Comparison of ENCODE assay signal across 10 mouse cellular contexts in genomic region chr2:150688541-150689186, GRCm38 (mm10). TPM values are rescaled to one million over a fixed set of nuclear protein-coding genes. Genes with fewer than 3 reads are reported as not detected.
A peak's percentile ranks its signal among the peaks of the same experiment; 100 is the strongest.
DNase-seq lines count a peak whose midpoint lies in the region; ATAC-seq and TF ChIP-seq lines count a peak whose summit lies in the region.
"Had no signal": no experiment of that assay in that cellular context is flagged by ENCODE, and none has a peak within 500 bp of the region (broad histone marks: within the 10 kb centered on the region; RNA-seq: fewer than 3 reads in every experiment).

No protein-coding gene starts in this region.

- peak; percentile 62 for ATAC-seq in neural tube, embryonic 11.5 days (ENCODE audit: insufficient read depth, low FRiP score, low TSS enrichment)

- H3K36me3 ChIP-seq in forebrain, embryonic 10.5 days (replicated peaks), result no peaks in the 10 kb centered on the region
- no peaks in the 10 kb centered on the region for H3K36me3 ChIP-seq in hindbrain, embryonic 10.5 days
- no peaks in the 10 kb centered on the region for H3K36me3 ChIP-seq in neural tube, embryonic 11.5 days (ENCODE audit: control insufficient read depth, insufficient read depth, low read length)

- H3K9me3 ChIP-seq in forebrain, embryonic 10.5 days, result no peaks in the 10 kb centered on the region
- H3K9me3 ChIP-seq in hindbrain, embryonic 10.5 days, result no peaks in the 10 kb centered on the region
- H3K9me3 ChIP-seq in neural tube, embryonic 11.5 days (ENCODE audit: control insufficient read depth, low read length), result no peaks in the 10 kb centered on the region

- H3K9ac ChIP-seq in neural tube, embryonic 11.5 days (ENCODE audit: low read length), result 0 out of 2 replicates have a peak overlapping the region, but pooled peaks have one; percentile 15

- WGBS in forebrain, embryonic 10.5 days, result under 1% methylated on average over 44 of the region's 44 CpGs
- WGBS in hindbrain, embryonic 10.5 days, result under 1% methylated on average over 44 of the region's 44 CpGs
- WGBS in neural tube, embryonic 11.5 days, result under 1% methylated on average over 42 of the region's 44 CpGs

- H3K27ac ChIP-seq in left cerebral cortex, adult 2 months, result no peak overlapping the region
- H3K27ac ChIP-seq in forebrain, embryonic 10.5 days, result no peak overlapping the region
- peak overlapping the region; percentile 70 for H3K27ac ChIP-seq in hindbrain, embryonic 10.5 days
- H3K27ac ChIP-seq in neural tube, embryonic 11.5 days (ENCODE audit: low read depth, low read length), result no peak overlapping the region

- DNase-seq in left cerebral cortex, adult 2 months (ENCODE audit: extremely low spot score in 1 of 2, low spot score in 2 of 2), result peak; percentile 39 to 60
- no peak for DNase-seq in left cerebral cortex, adult 11 months (ENCODE audit: low spot score)
- peak; percentile 47 for DNase-seq in brain, adult 2 months (ENCODE audit: low read depth, low spot score)
- DNase-seq in forebrain, embryonic 10.5 days (ENCODE audit: extremely low spot score, low spot score), result peak; percentile 42
- DNase-seq in hindbrain, embryonic 10.5 days (ENCODE audit: low spot score), result peak; percentile 59
- peak; percentile 20 for DNase-seq in layer of hippocampus, adult 9-11 months
- DNase-seq in neural tube, embryonic 11.5 days (ENCODE audit: low spot score), result peak; percentile 51
- DNase-seq in spleen, adult 12 weeks (ENCODE audit: low spot score), result no peak

- H3K4me2 ChIP-seq in neural tube, embryonic 11.5 days (ENCODE audit: low read depth), result peak overlapping the region; percentile 56

- H3K4me3 ChIP-seq in left cerebral cortex, adult 2 months, result peak overlapping the region; percentile 28; the same call in 1 of the 2 replicates
- peak overlapping the region; percentile 49 for H3K4me3 ChIP-seq in forebrain, embryonic 10.5 days
- peak overlapping the region; percentile 57 for H3K4me3 ChIP-seq in hindbrain, embryonic 10.5 days
- H3K4me3 ChIP-seq in neural tube, embryonic 11.5 days (ENCODE audit: low read depth, low read length), result peak overlapping the region; percentile 34

- TF ChIP-seq CTCF in left cerebral cortex, adult 2 months (IDR thresholded peaks at IDR 0.05), result no peak

- intact Hi-C loops in left cerebral cortex, adult 2 months (cut with DNase I), result no loop called here

- peaks cover 29% of the 10 kb centered on the region for H3K4me1 ChIP-seq in forebrain, embryonic 10.5 days
- peaks cover 21% of the 10 kb centered on the region for H3K4me1 ChIP-seq in hindbrain, embryonic 10.5 days (replicated peaks)
- no peaks in the 10 kb centered on the region for H3K4me1 ChIP-seq in neural tube, embryonic 11.5 days (ENCODE audit: control insufficient read depth, insufficient read depth, low read length)

- peaks cover 81% of the 10 kb centered on the region for H3K27me3 ChIP-seq in forebrain, embryonic 10.5 days (ENCODE audit: poor library complexity, severe bottlenecking)
- H3K27me3 ChIP-seq in hindbrain, embryonic 10.5 days (ENCODE audit: insufficient read depth, poor library complexity, severe bottlenecking), result peaks cover 87% of the 10 kb centered on the region
- peaks cover 58% of the 10 kb centered on the region for H3K27me3 ChIP-seq in neural tube, embryonic 11.5 days (ENCODE audit: control insufficient read depth, insufficient read depth, low read length)

RNA-seq across cellular contexts. Expression of gene Vsx1, which starts 0.5 kb away (rescaled TPM):
- under 1 TPM in 1 of 2 experiments, not detected in 1; 0.11 TPM for total RNA-seq in left cerebral cortex, adult 2 months (2021)
- 0.05 TPM in 1 of 2 replicates, not detected in the other for polyA plus RNA-seq in forebrain, embryonic 10.5 days (2016; fragmentation: Nextera tagmentation; extraction: Ambion mirVana)
- 1.0 TPM in 2 replicates for polyA plus RNA-seq in hindbrain, embryonic 10.5 days (2016; fragmentation: Nextera tagmentation; extraction: Ambion mirVana)
- polyA plus RNA-seq in neural tube, embryonic 11.5 days (2014; fragmentation: Nextera tagmentation; extraction: Ambion mirVana), result 0.91 and 0.99 TPM in 2 replicates
- total RNA-seq: MEL had no signal
- polyA plus RNA-seq: gonadal fat pad, adult 2 months had no signal

RNA-seq across cellular contexts. Expression of gene Acss1, which starts 20.4 kb away (rescaled TPM):
- 10 to 100 TPM; 18.5 to 21.5 TPM for total RNA-seq in left cerebral cortex, adult 2 months (2021)
- polyA plus RNA-seq in forebrain, embryonic 10.5 days (2016; fragmentation: Nextera tagmentation; extraction: Ambion mirVana), result 14.1 and 17.6 TPM in 2 replicates
- 16.2 and 34.1 TPM in 2 replicates for polyA plus RNA-seq in hindbrain, embryonic 10.5 days (2016; fragmentation: Nextera tagmentation; extraction: Ambion mirVana)
- polyA plus RNA-seq in neural tube, embryonic 11.5 days (2014; fragmentation: Nextera tagmentation; extraction: Ambion mirVana), result 18.4 and 21.5 TPM in 2 replicates

Comparison
In these comparisons a context has a peak if more than half of its experiments do, and no peak if none do; other contexts are left out.
1. DNase-seq: peak in left cerebral cortex, adult 2 months (2 of 2), brain, adult 2 months (single experiment), forebrain, embryonic 10.5 days (single experiment), hindbrain, embryonic 10.5 days (single experiment), layer of hippocampus, adult 9-11 months (single experiment) and neural tube, embryonic 11.5 days (single experiment); none in left cerebral cortex, adult 11 months (single experiment) and spleen, adult 12 weeks (single experiment).
2. Peak in every context shown above with its lines, with median percentiles within 50 percentile points of each other: H3K4me3 ChIP-seq.